Mouse (Mus musculus) MEL (cell line): ENCODE measurements around the gene Med27. TPM values are rescaled to one million over a fixed set of nuclear protein-coding genes. Genes with fewer than 3 reads are reported as not detected.

Source experiments
- DNase-seq: peaks from one replicate; pipeline ENCODE4 v3.0.0; 2011; ENCODE audit warnings: low read depth, low spot score
- H3K27ac ChIP-seq: 2 replicates; pipeline ENCODE4 v1.5.1; 2012; ENCODE audit warnings: low read depth, mild to moderate bottlenecking, control low read depth, low read length, moderate library complexity; ENCODE audit not compliant: control insufficient read depth
- H3K27me3 ChIP-seq, 2 experiments: fragments of 150-350 bp in 1 of 2; sonication (generic) in 1 of 2; 2 replicates each; pipeline ENCODE4 v1.6.1; 2012; ENCODE audit warnings: low read length in 2 of 2, mild to moderate bottlenecking in 2 of 2, improper control_type of control experiment in 1 of 2, moderate library complexity in 1 of 2; ENCODE audit not compliant: insufficient read depth in 2 of 2, control insufficient read depth in 1 of 2
- H3K36me3 ChIP-seq, 2 experiments: 2 replicates each; pipeline ENCODE4 v1.6.1; 2012 to 2014; ENCODE audit warnings: low read length in 2 of 2, improper control_type of control experiment in 1 of 2, inconsistent platforms in 1 of 2, mild to moderate bottlenecking in 1 of 2; ENCODE audit not compliant: insufficient read depth in 2 of 2, control insufficient read depth in 1 of 2
- H3K4me1 ChIP-seq, 2 experiments: fragments of 150-350 bp in 1 of 2; sonication (generic) in 1 of 2; 2 replicates each; pipeline ENCODE4 v1.6.1; 2012; ENCODE audit warnings: low read length in 2 of 2, improper control_type of control experiment in 1 of 2, mild to moderate bottlenecking in 1 of 2; ENCODE audit not compliant: insufficient read depth in 2 of 2, control insufficient read depth in 1 of 2
- H3K4me3 ChIP-seq, 2 experiments: fragments of 150-350 bp in 1 of 2; sonication (generic) in 1 of 2; 2 replicates each; pipeline ENCODE4 v1.5.1; 2012; ENCODE audit warnings: low read depth in 2 of 2, low read length in 2 of 2, mild to moderate bottlenecking in 2 of 2, moderate library complexity in 2 of 2, control low read depth in 1 of 2, improper control_type of control experiment in 1 of 2; ENCODE audit not compliant: control insufficient read depth in 1 of 2, insufficient read depth in 1 of 2
- H3K79me2 ChIP-seq: 2 replicates; pipeline ENCODE4 v1.6.1; 2012; ENCODE audit warnings: mild to moderate bottlenecking, low read length, moderate library complexity; ENCODE audit not compliant: control insufficient read depth, poor library complexity, insufficient read depth
- H3K9ac ChIP-seq: 2 replicates; pipeline ENCODE4 v1.6.1; 2012; ENCODE audit warnings: low read depth, mild to moderate bottlenecking, control low read depth, low read length, moderate library complexity; ENCODE audit not compliant: control insufficient read depth, poor library complexity, severe bottlenecking
- H3K9me3 ChIP-seq: fragments of 150-350 bp; sonication (generic); replicated peaks from 2 replicates; pipeline ENCODE4 v1.6.1; 2012; ENCODE audit warnings: mild to moderate bottlenecking, low read length, improper control_type of control experiment, moderate library complexity; ENCODE audit not compliant: insufficient read depth
- BHLHE40 ChIP-seq: IDR thresholded peaks from 2 replicates; pipeline ENCODE4 v1.6.1; 2012; ENCODE audit warnings: low read depth, mild to moderate bottlenecking, inconsistent platforms, low read length, improper control_type of control experiment, borderline replicate concordance
- CTCF ChIP-seq, 3 experiments: IDR thresholded peaks in 2 of 3; conservative IDR thresholded peaks in 1 of 3; 2 replicates each; pipeline ENCODE4 v1.5.1; 2011 to 2012; ENCODE audit warnings: low read length in 3 of 3, low read depth in 2 of 3, mild to moderate bottlenecking in 2 of 3, improper control_type of control experiment in 1 of 3, inconsistent platforms in 1 of 3, mixed read lengths in 1 of 3, moderate library complexity in 1 of 3; ENCODE audit not compliant: control insufficient read depth in 1 of 3, insufficient read depth in 1 of 3, poor library complexity in 1 of 3, severe bottlenecking in 1 of 3
- ETS1 ChIP-seq: IDR thresholded peaks from 2 replicates; pipeline ENCODE4 v1.6.1; 2012; ENCODE audit warnings: low read depth, mild to moderate bottlenecking, inconsistent platforms, low read length, improper control_type of control experiment, moderate library complexity
- GABPA ChIP-seq: IDR thresholded peaks from 2 replicates; pipeline ENCODE4 v1.6.1; 2012; ENCODE audit warnings: low read depth, mild to moderate bottlenecking, inconsistent platforms, low read length, improper control_type of control experiment, moderate library complexity
- GATA1 ChIP-seq: IDR thresholded peaks from 2 replicates; pipeline ENCODE4 v1.6.1; 2011; ENCODE audit warnings: low read depth, low read length, improper control_type of control experiment
- JUND ChIP-seq: IDR thresholded peaks from 2 replicates; pipeline ENCODE4 v1.6.1; 2011; ENCODE audit warnings: low read depth, mild to moderate bottlenecking, improper control_type of control experiment, low read length
- MAFK ChIP-seq: IDR thresholded peaks from 2 replicates; pipeline ENCODE4 v1.6.1; 2011; ENCODE audit warnings: low read depth, mild to moderate bottlenecking, low read length, improper control_type of control experiment, borderline replicate concordance
- MAX ChIP-seq: IDR thresholded peaks from 2 replicates; pipeline ENCODE4 v1.6.1; 2011; ENCODE audit warnings: low read length, improper control_type of control experiment
- MAZ ChIP-seq: IDR thresholded peaks from 2 replicates; pipeline ENCODE4 v1.6.1; 2012; ENCODE audit warnings: low read depth, mild to moderate bottlenecking, inconsistent platforms, low read length, improper control_type of control experiment
- MXI1 ChIP-seq: IDR thresholded peaks from 2 replicates; pipeline ENCODE4 v1.6.1; 2011; ENCODE audit warnings: mild to moderate bottlenecking, low read depth, low read length, improper control_type of control experiment
- MYC ChIP-seq: IDR thresholded peaks from 2 replicates; pipeline ENCODE4 v1.6.1; 2011; ENCODE audit warnings: low read depth, mild to moderate bottlenecking, low read length, improper control_type of control experiment, moderate library complexity
- NRF1 ChIP-seq: IDR thresholded peaks from 2 replicates; pipeline ENCODE4 v1.6.1; 2014; ENCODE audit warnings: low read depth, mild to moderate bottlenecking, inconsistent platforms, low read length, improper control_type of control experiment, moderate library complexity; ENCODE audit not compliant: poor library complexity, insufficient read depth, severe bottlenecking
- POLR2A ChIP-seq, 2 experiments: IDR thresholded peaks; 2 replicates each; pipeline ENCODE4 v1.6.1; 2011 to 2012; ENCODE audit warnings: low read length in 2 of 2, mild to moderate bottlenecking in 2 of 2, control low read depth in 1 of 2, improper control_type of control experiment in 1 of 2, low read depth in 1 of 2, moderate library complexity in 1 of 2; ENCODE audit not compliant: control insufficient read depth in 1 of 2, insufficient read depth in 1 of 2, poor library complexity in 1 of 2
- RCOR1 ChIP-seq: IDR thresholded peaks from 2 replicates; pipeline ENCODE4 v1.6.1; 2012; ENCODE audit warnings: low read depth, mild to moderate bottlenecking, inconsistent platforms, low read length, improper control_type of control experiment
- USF2 ChIP-seq, 2 experiments: IDR thresholded peaks; 2 replicates each; pipeline ENCODE4 v1.6.1; 2011 to 2012; ENCODE audit warnings: improper control_type of control experiment in 2 of 2, low read length in 2 of 2, borderline replicate concordance in 1 of 2, inconsistent platforms in 1 of 2, low read depth in 1 of 2, mild to moderate bottlenecking in 1 of 2; ENCODE audit not compliant: insufficient read depth in 1 of 2
- ZC3H11A ChIP-seq: IDR thresholded peaks from 2 replicates; pipeline ENCODE4 v1.6.1; 2012; ENCODE audit warnings: low read depth, mild to moderate bottlenecking, inconsistent platforms, low read length, improper control_type of control experiment
- polyA plus RNA-seq, 2 experiments: library from polyadenylated mRNA; stranded (reverse) in 1 of 2; unstranded in 1 of 2; fragments of >175 nt in 1 of 2; fragments of >200 nt in 1 of 2; gene quantifications; 2 replicates each; pipeline versions ENCODE4 v1.2.1 to v1.2.4; 2012; ENCODE audit warnings: low replicate concordance in 2 of 2, low read depth in 1 of 2; ENCODE audit not compliant: insufficient read length in 2 of 2, insufficient read depth in 1 of 2, missing spikeins in 1 of 2
- total RNA-seq: library from RNA; depleted of rRNA; stranded (reverse); fragments of 300-350 nt; gene quantifications from 2 replicates; pipeline ENCODE4 v1.2.3, GENCODE M21; 2012

Med27 gene
- total and polyA plus RNA-seq, 3 experiments = 46.3 to 46.9 TPM; not detected in 1

DNA sequence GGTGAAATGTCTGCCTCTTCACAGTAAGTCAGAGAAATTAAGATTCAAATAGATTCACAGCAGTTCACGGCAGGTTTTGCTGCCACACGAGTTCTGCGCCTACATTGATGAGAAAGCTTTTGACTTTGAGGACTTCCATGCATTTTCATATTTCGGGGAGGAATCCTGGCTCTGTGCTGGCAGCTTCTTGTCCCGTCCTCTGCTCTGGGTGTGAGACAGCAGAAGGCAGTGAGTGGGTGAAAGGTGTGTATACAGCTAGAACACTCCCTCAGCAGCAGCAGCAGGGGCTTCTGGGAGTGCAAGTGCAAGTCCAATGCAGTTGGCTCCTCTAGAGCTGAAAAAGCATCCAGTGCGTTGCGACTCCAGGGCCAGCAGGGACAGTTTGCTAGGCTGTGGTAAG is 53.6 kb downstream of the Med27 start:
- no peak overlapping the region for H3K4me3 ChIP-seq
- H3K27me3 ChIP-seq = no peaks in the 10 kb centered on the region
- no peak overlapping the region for H3K27ac ChIP-seq
- H3K79me2 ChIP-seq = no peaks in the 10 kb centered on the region
- H3K4me1 ChIP-seq = no peaks in the 10 kb centered on the region
- H3K36me3 ChIP-seq = no peaks in the 10 kb centered on the region; a peak in 1 of 4 replicates
- TF ChIP-seq GATA1 (no peak), GABPA (no peak), BHLHE40 (no peak), POLR2A (IDR thresholded peaks at IDR 0.05; ENCODE audit: control insufficient read depth in 1 of 2, insufficient read depth in 1 of 2, low read depth in 1 of 2, low read length in 2 of 2, poor library complexity in 1 of 2) (no peak), ETS1 (no peak), ZC3H11A (no peak), MAFK (no peak), RCOR1 (no peak), MYC (no peak), MAZ (no peak), USF2 (IDR thresholded peaks at IDR 0.05; ENCODE audit: borderline replicate concordance in 1 of 2, insufficient read depth in 1 of 2, low read depth in 1 of 2, low read length in 2 of 2) (no peak), CTCF (IDR thresholded peaks at IDR 0.05 in 2 of 3, conservative IDR thresholded peaks at IDR 0.05 in 1 of 3; ENCODE audit: control insufficient read depth in 1 of 3, insufficient read depth in 1 of 3, low read depth in 2 of 3, low read length in 3 of 3, poor library complexity in 1 of 3, severe bottlenecking in 1 of 3) (no peak), MAX (no peak), JUND (no peak)
- H3K9ac ChIP-seq = no peak overlapping the region
- DNase-seq = no peak
- H3K9me3 ChIP-seq = no peaks in the 10 kb centered on the region

DNA sequence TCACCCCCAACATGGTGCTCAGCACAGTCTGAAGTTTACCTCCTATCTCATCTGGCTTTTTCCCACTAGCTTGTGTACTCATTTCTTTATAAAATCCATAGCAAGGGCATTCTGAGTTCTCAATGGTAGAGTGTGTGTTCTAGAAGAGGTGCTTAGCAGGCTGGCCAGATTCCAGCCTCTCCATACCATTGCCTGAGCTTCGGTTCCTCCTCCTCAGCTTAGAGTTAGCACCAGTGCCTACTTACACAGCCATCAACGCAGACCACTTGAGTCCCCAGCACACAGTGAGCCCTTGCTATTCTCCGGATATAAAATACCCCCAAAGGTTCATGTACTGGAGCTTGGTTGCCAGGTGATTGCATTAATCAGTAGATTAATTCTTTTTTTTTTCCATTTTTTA is 54.2 kb downstream of the Med27 start:
- peaks cover 0 to 2% of the 10 kb centered on the region in 2 experiments; a peak in 3 of 4 replicates for H3K36me3 ChIP-seq
- TF ChIP-seq NRF1 (no peak), ETS1 (no peak), MAX (no peak), MXI1 (no peak)
- TF ChIP-seq, all 39 proteins: peak for 0
- Histone ChIP-seq H3K4me1 (peaks cover 0 to 2% of the 10 kb centered on the region in 2 experiments; a peak in 2 of 4 replicates), H3K9ac (no peak overlapping the region), H3K9me3 (no peaks in the 10 kb centered on the region), H3K27me3 (no peaks in the 10 kb centered on the region), H3K27ac (no peak overlapping the region), H3K4me3 (no peak overlapping the region), H3K79me2 (no peaks in the 10 kb centered on the region)
- DNase-seq = no peak
